Mouse (Mus musculus) heart, adult 2 months (tissue): ENCODE measurements around the gene Nod1. TPM values are rescaled to one million over a fixed set of nuclear protein-coding genes. Genes with fewer than 3 reads are reported as not detected.
A peak's percentile ranks its signal among the peaks of the same experiment; 100 is the strongest.

ENCODE experiments used
- DNase-seq, 2 experiments: peaks; one replicate each; pipeline ENCODE4 v3.0.0; 2021
- H3K27ac ChIP-seq: fragments of 200-600 bp; 2 replicates; pipeline ENCODE4 v1.8.1; 2022
- H3K27me3 ChIP-seq: fragments of 200-500 bp; 2 replicates; pipeline ENCODE4 v1.6.1; 2012; ENCODE audit warnings: mild to moderate bottlenecking, low read length, inconsistent platforms, mixed read lengths; ENCODE audit not compliant: control insufficient read depth, insufficient read depth
- H3K36me3 ChIP-seq: fragments of 200-500 bp; 2 replicates; pipeline ENCODE4 v1.6.1; 2012; ENCODE audit warnings: low read length, inconsistent platforms; ENCODE audit not compliant: control insufficient read depth, insufficient read depth
- H3K4me1 ChIP-seq: fragments of 200-500 bp; 2 replicates; pipeline ENCODE4 v1.6.1; 2011; ENCODE audit warnings: low read length; ENCODE audit not compliant: control insufficient read depth, insufficient read depth
- H3K4me3 ChIP-seq: fragments of 200-600 bp; 2 replicates; pipeline ENCODE4 v1.8.1; 2022
- H3K79me2 ChIP-seq: fragments of 200-500 bp; replicated peaks from 2 replicates; pipeline ENCODE4 v1.6.1; 2012; ENCODE audit warnings: mild to moderate bottlenecking, inconsistent platforms, low read length, moderate library complexity, mixed read lengths; ENCODE audit not compliant: control insufficient read depth, insufficient read depth
- H3K9ac ChIP-seq: fragments of 200-500 bp; 2 replicates; pipeline ENCODE4 v1.6.1; 2012; ENCODE audit warnings: low read depth, mild to moderate bottlenecking, control low read depth, inconsistent platforms, low read length, mixed read lengths
- CTCF ChIP-seq: fragments of 200-600 bp; IDR thresholded peaks from 2 replicates; pipeline ENCODE4 v1.8.1; 2022; ENCODE audit warnings: antibody characterized with exemption, mild to moderate bottlenecking, moderate library complexity
- EP300 ChIP-seq: fragments of 200-500 bp; IDR thresholded peaks from 2 replicates; pipeline ENCODE4 v1.6.1; 2011; ENCODE audit warnings: low read depth, low read length, control low read depth; ENCODE audit not compliant: insufficient read depth
- POLR2A ChIP-seq: fragments of 200-500 bp; IDR thresholded peaks from 2 replicates; pipeline ENCODE4 v1.6.1; 2011; ENCODE audit warnings: mild to moderate bottlenecking, low read depth, low read length, control low read depth; ENCODE audit not compliant: insufficient read depth
- WGBS: fragments of 180-500 bp; shearing (Covaris S2); methylation state at CpG from one replicate; pipeline ENCODE4 v1.1.7; 2018; 5-methylcytosine and 5-hydroxymethylcytosine counted together
- intact Hi-C: fragments of 180-260 bp; cut with DNase I; formaldehyde crosslinking; loops from one replicate; pipeline ENCODE4 v1.15.1; 2025
- polyA plus RNA-seq: library from polyadenylated mRNA; depleted of rRNA; stranded (reverse); fragments of >200 nt; gene quantifications from 2 replicates; pipeline ENCODE4 v1.2.3, GENCODE M21; 2012
- total RNA-seq, 2 experiments: library from RNA; stranded (reverse); gene quantifications; 2 replicates each; pipeline ENCODE4 v1.2.3; 2021

Gene Nod1
- total and polyA plus RNA-seq, 3 experiments = 17.3 to 23.6 (median 18.6) TPM

- no peak for TF ChIP-seq CTCF
- no peak for TF ChIP-seq EP300
- TF ChIP-seq POLR2A = no peak
Observed at GRCm38 (mm10) chr6:54965234-54965633, 7.2 kb downstream of the Nod1 start.

DNA sequence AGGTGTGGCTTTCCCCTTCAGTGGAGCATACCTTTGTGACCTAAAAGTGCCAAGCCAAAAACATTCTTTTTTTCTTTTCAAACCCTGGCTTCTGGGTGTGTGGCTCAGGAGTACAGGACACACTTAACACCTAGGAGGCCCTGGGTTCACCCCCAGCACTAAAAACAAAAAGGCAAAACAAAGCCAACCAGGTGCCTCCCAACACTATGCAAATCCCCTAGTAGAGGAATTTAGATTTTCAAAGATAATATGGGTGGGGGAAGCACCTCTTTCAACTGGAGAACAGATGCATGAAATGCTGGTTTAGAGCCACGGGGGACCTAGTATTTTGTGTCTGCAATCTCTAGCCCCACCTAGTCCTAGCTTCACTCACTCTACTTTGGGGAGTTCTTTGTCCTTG lies 7.7 kb downstream of the Nod1 start:
- no peak for TF ChIP-seq CTCF
- TF ChIP-seq EP300 = no peak
- no peak for TF ChIP-seq POLR2A
- no peak overlapping the region for H3K27ac ChIP-seq
- H3K36me3 ChIP-seq = peaks cover 20% of the 10 kb centered on the region
- intact Hi-C loops = loop anchor here (10.0 kb wide), 1 partner anchor 1160 kb away; no protein-coding TSS in a partner anchor
- WGBS = 72% methylated on average over 1 of the region's 1 CpGs
- H3K4me3 ChIP-seq = no peak overlapping the region
- no peaks in the 10 kb centered on the region for H3K27me3 ChIP-seq
- no peak for DNase-seq
- no peak overlapping the region for H3K9ac ChIP-seq
- H3K4me1 ChIP-seq = peaks cover 9% of the 10 kb centered on the region
- peaks cover 4% of the 10 kb centered on the region for H3K79me2 ChIP-seq

More at GRCm38 (mm10) chr6:54965234-54965633, 7.2 kb downstream of the Nod1 start:
- H3K4me1 ChIP-seq = peaks cover 9% of the 10 kb centered on the region
- DNase-seq = no peak
- H3K4me3 ChIP-seq = no peak overlapping the region
- H3K27ac ChIP-seq = no peak overlapping the region
- H3K27me3 ChIP-seq = no peaks in the 10 kb centered on the region
- peaks cover 4% of the 10 kb centered on the region for H3K79me2 ChIP-seq
- peaks cover 25% of the 10 kb centered on the region for H3K36me3 ChIP-seq
- intact Hi-C loops = loop anchor here (10.0 kb wide), 1 partner anchor 1160 kb away; no protein-coding TSS in a partner anchor
- WGBS = 46% methylated on average over 5 of the region's 5 CpGs
- no peak overlapping the region for H3K9ac ChIP-seq

DNA sequence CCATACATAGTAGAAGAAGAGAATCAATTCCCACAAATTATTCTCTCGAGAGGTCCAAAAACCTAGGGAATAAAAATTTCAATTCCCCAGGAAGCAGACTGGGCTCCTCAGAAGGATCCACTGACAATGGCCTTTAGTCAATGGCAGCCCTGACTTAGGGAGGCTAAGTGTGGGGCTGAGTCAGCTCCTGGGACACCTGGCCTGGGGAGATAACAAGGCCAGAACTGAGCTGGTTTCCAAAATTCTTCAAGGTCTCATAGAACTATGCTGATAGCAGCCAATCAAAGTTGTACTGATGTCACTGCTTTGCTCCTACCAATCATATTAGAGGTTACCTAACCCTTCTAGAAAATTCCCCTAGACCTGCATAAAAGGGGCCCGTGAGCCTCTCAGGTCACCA lies 8.8 kb downstream of the Nod1 start:
- WGBS = 83% methylated on average over 2 of the region's 2 CpGs
- H3K36me3 ChIP-seq = peaks cover 15% of the 10 kb centered on the region

DNA sequence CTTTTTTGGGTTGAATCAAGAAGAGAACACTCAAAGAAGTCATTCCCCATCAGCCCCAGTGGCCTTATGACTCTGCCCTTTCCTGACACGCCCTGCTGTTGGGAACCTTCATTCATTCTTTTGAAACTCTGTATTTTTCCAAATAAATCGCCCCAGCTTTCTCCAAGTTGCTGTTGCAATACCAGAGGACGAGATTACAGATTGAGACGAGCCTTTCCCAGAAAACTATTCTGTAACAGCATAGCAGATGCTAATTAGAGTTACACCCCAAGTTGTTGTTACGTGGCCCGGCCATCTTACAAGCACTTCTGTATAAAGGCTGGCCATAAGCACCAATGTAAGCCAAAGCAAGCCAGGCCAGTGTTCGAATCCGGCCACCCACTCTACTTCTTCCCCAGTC lies 14.8 kb downstream of the Nod1 start:
- Histone ChIP-seq H3K27ac (peak overlapping the region; percentile 59), H3K36me3 (peaks cover 27% of the 10 kb centered on the region), H3K27me3 (no peaks in the 10 kb centered on the region), H3K4me1 (peaks cover 25% of the 10 kb centered on the region), H3K79me2 (peaks cover 1% of the 10 kb centered on the region), H3K4me3 (no peak overlapping the region), H3K9ac (no peak overlapping the region)
- WGBS = 77% methylated on average over 8 of the region's 8 CpGs
- TF ChIP-seq EP300 (no peak), CTCF (no peak), POLR2A (no peak)
- intact Hi-C loops = no loop called here
- DNase-seq = no peak

More for the DNA sequence above, 8.8 kb downstream of the Nod1 start:
- no peak for DNase-seq
- TF ChIP-seq EP300 (no peak), POLR2A (no peak), CTCF (no peak)
- Histone ChIP-seq H3K4me1 (peaks cover 8% of the 10 kb centered on the region), H3K4me3 (no peak overlapping the region), H3K27ac (no peak overlapping the region), H3K79me2 (peaks cover 4% of the 10 kb centered on the region), H3K9ac (no peak overlapping the region), H3K27me3 (no peaks in the 10 kb centered on the region)
- intact Hi-C loops = loop anchor here (10.0 kb wide), 1 partner anchor 1159 kb away; no protein-coding TSS in a partner anchor

GRCm38 (mm10) chr6:54956425-54956824 lies 16.0 kb downstream of the Nod1 start:
- no peak overlapping the region for H3K4me3 ChIP-seq
- WGBS = 82% methylated on average over 1 of the region's 1 CpGs
- DNase-seq = no peak
- no peaks in the 10 kb centered on the region for H3K27me3 ChIP-seq
- intact Hi-C loops = no loop called here
- H3K4me1 ChIP-seq = peaks cover 23% of the 10 kb centered on the region
- no peak overlapping the region; the same call in 1 of the 2 replicates for H3K9ac ChIP-seq
- H3K36me3 ChIP-seq = peaks cover 17% of the 10 kb centered on the region
- peak overlapping the region; percentile 53 for H3K27ac ChIP-seq
- TF ChIP-seq CTCF (no peak), POLR2A (no peak), EP300 (no peak)
- peaks cover 3% of the 10 kb centered on the region for H3K79me2 ChIP-seq

- no peak for TF ChIP-seq EP300
- no peak for TF ChIP-seq CTCF
- no peak for TF ChIP-seq POLR2A
- Histone ChIP-seq H3K27me3 (no peaks in the 10 kb centered on the region), H3K4me1 (peaks cover 23% of the 10 kb centered on the region), H3K4me3 (no peak overlapping the region), H3K79me2 (peaks cover 3% of the 10 kb centered on the region), H3K27ac (peak overlapping the region; percentile 53), H3K36me3 (peaks cover 17% of the 10 kb centered on the region), H3K9ac (no peak overlapping the region)
- intact Hi-C loops = loop anchor here (2.0 kb wide), 1 partner anchor 13 kb away; no protein-coding TSS in a partner anchor
- DNase-seq = no peak
Observed at GRCm38 (mm10) chr6:54955949-54956348, 16.5 kb downstream of the Nod1 start.
